In genomic region chr2:76673472-76674081, GRCm38 (mm10) we compare ENCODE assay signal across 9 mouse cellular contexts. TPM values are rescaled to one million over a fixed set of nuclear protein-coding genes. Genes with fewer than 3 reads are reported as not detected.
DNase-seq lines count a peak whose midpoint lies in the region; ATAC-seq and TF ChIP-seq lines count a peak whose summit lies in the region.
"Had no signal": no experiment of that assay in that cellular context is flagged by ENCODE, and none has a peak within 500 bp of the region (broad histone marks: within the 10 kb centered on the region; RNA-seq: fewer than 3 reads in every experiment).

No protein-coding gene starts in this region.

- H3K4me2 ChIP-seq in lung, postnatal 0 days (replicated peaks; ENCODE audit: low read depth, low read length), result peak overlapping the region; percentile 74

- no peak for TF ChIP-seq CTCF in G1E (IDR thresholded peaks at IDR 0.05; ENCODE audit: low read depth, low read length)
- TF ChIP-seq CTCF in lung, postnatal 0 days (IDR thresholded peaks at IDR 0.05), result peak; percentile 59

- no peaks in the 10 kb centered on the region for H3K27me3 ChIP-seq in G1E (ENCODE audit: insufficient read depth, low read length)
- no peaks in the 10 kb centered on the region for H3K27me3 ChIP-seq in lung, postnatal 0 days (replicated peaks; ENCODE audit: insufficient read depth, low read length)

- peaks cover 49% of the 10 kb centered on the region for H3K4me1 ChIP-seq in G1E (ENCODE audit: insufficient read depth, low read depth, low read length)
- H3K4me1 ChIP-seq in lung, postnatal 0 days (ENCODE audit: insufficient read depth, low read depth, low read length), result peaks cover 13% of the 10 kb centered on the region

- no peaks in the 10 kb centered on the region for H3K9me3 ChIP-seq in G1E (replicated peaks)
- no peaks in the 10 kb centered on the region for H3K9me3 ChIP-seq in lung, postnatal 0 days (ENCODE audit: low read length)

- peak; percentile 47; the same call in 1 of the 2 replicates for ATAC-seq in G1E (ENCODE audit: extremely low read depth, insufficient number of reproducible peaks, low FRiP score, poor library complexity, severe bottlenecking)
- no peak for ATAC-seq in lung, postnatal 0 days

- no peak overlapping the region for H3K9ac ChIP-seq in lung, postnatal 0 days (replicated peaks; ENCODE audit: low read depth)

- no peak overlapping the region; the same call in 1 of the 2 replicates for H3K4me3 ChIP-seq in G1E (ENCODE audit: low read depth, low read length)
- no peak overlapping the region for H3K4me3 ChIP-seq in lung, postnatal 0 days (ENCODE audit: low read depth, low read length)

- peak overlapping the region; percentile 91 for H3K27ac ChIP-seq in lung, postnatal 0 days (ENCODE audit: low read length)

- DNase-seq in 3T3-L1 (ENCODE audit: low read depth, low spot score) (peak; percentile 91), G1E (ENCODE audit: low spot score) (peak; percentile 54)
- peak; percentile 17 to 26 for DNase-seq in cerebellum, postnatal 36 days
- peak; percentile 50 to 55 for DNase-seq in heart, adult 9 months (ENCODE audit: low spot score in 2 of 2)
- peak; percentile 69 to 70 for DNase-seq in kidney, adult 8-10 months
- DNase-seq in lung, postnatal 0 days (ENCODE audit: low spot score), result peak; percentile 68
- DNase-seq in retina, postnatal 1 day, result peak; percentile 64
- DNase-seq in layer of hippocampus, adult 18-20 months (ENCODE audit: low spot score in 2 of 2), result no peak

- TF ChIP-seq EP300 in lung, postnatal 0 days (IDR thresholded peaks at IDR 0.05), result no peak

- peaks cover 28% of the 10 kb centered on the region for H3K36me3 ChIP-seq in G1E (replicated peaks)
- H3K36me3 ChIP-seq in lung, postnatal 0 days (ENCODE audit: insufficient read depth, low read length), result no peaks in the 10 kb centered on the region

- 40% methylated on average over 7 of the region's 7 CpGs for WGBS in lung, postnatal 0 days

RNA-seq across cellular contexts. Expression of gene Fkbp7, which starts 0.7 kb away (rescaled TPM):
- total RNA-seq in G1E (2014; fragmentation: Nextera tagmentation) (9.9 and 18.1 TPM in 2 replicates), G1E (2017) (3.1 and 5.3 TPM in 2 replicates)
- polyA plus RNA-seq in G1E (2012), result 0.19 and 0.29 TPM in 2 replicates
- polyA plus RNA-seq in lung, postnatal 0 days (2015; fragmentation: Nextera tagmentation; extraction: Ambion mirVana), result 68.3 and 71.9 TPM in 2 replicates
- 1 to 10 TPM; 5.2 to 5.3 TPM for total RNA-seq in layer of hippocampus, adult 18-20 months (2021)

RNA-seq across cellular contexts. Expression of gene Plekha3, which starts 1.5 kb away (rescaled TPM):
- total RNA-seq in G1E (2014; fragmentation: Nextera tagmentation) (28.8 and 30.5 TPM in 2 replicates), G1E (2017) (18.5 and 24.6 TPM in 2 replicates)
- 2.7 and 3.3 TPM in 2 replicates for polyA plus RNA-seq in G1E (2012)
- polyA plus RNA-seq in lung, postnatal 0 days (2015; fragmentation: Nextera tagmentation; extraction: Ambion mirVana), result 13.6 and 14.6 TPM in 2 replicates
- 10 to 100 TPM; 53.8 to 55.7 TPM for total RNA-seq in layer of hippocampus, adult 18-20 months (2021)

RNA-seq across cellular contexts. Expression of gene Pjvk, which starts 25.3 kb away (rescaled TPM):
- total RNA-seq in G1E (2014; fragmentation: Nextera tagmentation), result not detected in 2 replicates
- 0.27 TPM in 1 of 2 replicates, not detected in the other for total RNA-seq in G1E (2017)
- polyA plus RNA-seq in G1E (2012), result not detected in 2 replicates
- 0.26 and 0.29 TPM in 2 replicates for polyA plus RNA-seq in lung, postnatal 0 days (2015; fragmentation: Nextera tagmentation; extraction: Ambion mirVana)
- total RNA-seq in layer of hippocampus, adult 18-20 months (2021), result under 1 TPM in 1 of 2 experiments, not detected in 1; 0.42 TPM
- polyA plus RNA-seq: gonadal fat pad, adult 2 months had no signal

RNA-seq across cellular contexts. Expression of gene Prkra, which starts 25.8 kb away (rescaled TPM):
- total RNA-seq in G1E (2014; fragmentation: Nextera tagmentation) (18.6 and 24.2 TPM in 2 replicates), G1E (2017) (21.3 and 23.1 TPM in 2 replicates)
- polyA plus RNA-seq in G1E (2012), result 7.4 and 9.6 TPM in 2 replicates
- 34.1 and 35.7 TPM in 2 replicates for polyA plus RNA-seq in lung, postnatal 0 days (2015; fragmentation: Nextera tagmentation; extraction: Ambion mirVana)
- 10 to 100 TPM; 17.5 to 18.8 TPM for total RNA-seq in layer of hippocampus, adult 18-20 months (2021)

Comparison
In these comparisons a context has a peak if more than half of its experiments do, and no peak if none do; other contexts are left out.
1. DNase-seq: peak in 3T3-L1 (single experiment), G1E (single experiment), cerebellum, postnatal 36 days (2 of 2), heart, adult 9 months (2 of 2), kidney, adult 8-10 months (2 of 2), lung, postnatal 0 days (single experiment) and retina, postnatal 1 day (single experiment); none in layer of hippocampus, adult 18-20 months (0 of 2).